Mouse (Mus musculus) heart, adult 2 months (tissue): ENCODE measurements around the gene Slc25a26. TPM values are rescaled to one million over a fixed set of nuclear protein-coding genes. Genes with fewer than 3 reads are reported as not detected.

ENCODE experiments used
- DNase-seq, 2 experiments: peaks; one replicate each; pipeline ENCODE4 v3.0.0; 2021
- H3K27ac ChIP-seq: fragments of 200-600 bp; 2 replicates; pipeline ENCODE4 v1.8.1; 2022
- H3K27me3 ChIP-seq: fragments of 200-500 bp; 2 replicates; pipeline ENCODE4 v1.6.1; 2012; ENCODE audit warnings: mild to moderate bottlenecking, low read length, inconsistent platforms, mixed read lengths; ENCODE audit not compliant: control insufficient read depth, insufficient read depth
- H3K36me3 ChIP-seq: fragments of 200-500 bp; 2 replicates; pipeline ENCODE4 v1.6.1; 2012; ENCODE audit warnings: low read length, inconsistent platforms; ENCODE audit not compliant: control insufficient read depth, insufficient read depth
- H3K4me1 ChIP-seq: fragments of 200-500 bp; 2 replicates; pipeline ENCODE4 v1.6.1; 2011; ENCODE audit warnings: low read length; ENCODE audit not compliant: control insufficient read depth, insufficient read depth
- H3K4me3 ChIP-seq: fragments of 200-600 bp; 2 replicates; pipeline ENCODE4 v1.8.1; 2022
- H3K79me2 ChIP-seq: fragments of 200-500 bp; replicated peaks from 2 replicates; pipeline ENCODE4 v1.6.1; 2012; ENCODE audit warnings: mild to moderate bottlenecking, inconsistent platforms, low read length, moderate library complexity, mixed read lengths; ENCODE audit not compliant: control insufficient read depth, insufficient read depth
- H3K9ac ChIP-seq: fragments of 200-500 bp; 2 replicates; pipeline ENCODE4 v1.6.1; 2012; ENCODE audit warnings: low read depth, mild to moderate bottlenecking, control low read depth, inconsistent platforms, low read length, mixed read lengths
- CTCF ChIP-seq: fragments of 200-600 bp; IDR thresholded peaks from 2 replicates; pipeline ENCODE4 v1.8.1; 2022; ENCODE audit warnings: antibody characterized with exemption, mild to moderate bottlenecking, moderate library complexity
- EP300 ChIP-seq: fragments of 200-500 bp; IDR thresholded peaks from 2 replicates; pipeline ENCODE4 v1.6.1; 2011; ENCODE audit warnings: low read depth, low read length, control low read depth; ENCODE audit not compliant: insufficient read depth
- POLR2A ChIP-seq: fragments of 200-500 bp; IDR thresholded peaks from 2 replicates; pipeline ENCODE4 v1.6.1; 2011; ENCODE audit warnings: mild to moderate bottlenecking, low read depth, low read length, control low read depth; ENCODE audit not compliant: insufficient read depth
- WGBS: fragments of 180-500 bp; shearing (Covaris S2); methylation state at CpG from one replicate; pipeline ENCODE4 v1.1.7; 2018; 5-methylcytosine and 5-hydroxymethylcytosine counted together
- intact Hi-C: fragments of 180-260 bp; cut with DNase I; formaldehyde crosslinking; loops from one replicate; pipeline ENCODE4 v1.15.1; 2025
- polyA plus RNA-seq: library from polyadenylated mRNA; depleted of rRNA; stranded (reverse); fragments of >200 nt; gene quantifications from 2 replicates; pipeline ENCODE4 v1.2.3, GENCODE M21; 2012
- total RNA-seq, 2 experiments: library from RNA; stranded (reverse); gene quantifications; 2 replicates each; pipeline ENCODE4 v1.2.3; 2021

Gene Slc25a26
- total and polyA plus RNA-seq, 3 experiments: 18.0 to 19.2 (median 18.7) TPM

DNA sequence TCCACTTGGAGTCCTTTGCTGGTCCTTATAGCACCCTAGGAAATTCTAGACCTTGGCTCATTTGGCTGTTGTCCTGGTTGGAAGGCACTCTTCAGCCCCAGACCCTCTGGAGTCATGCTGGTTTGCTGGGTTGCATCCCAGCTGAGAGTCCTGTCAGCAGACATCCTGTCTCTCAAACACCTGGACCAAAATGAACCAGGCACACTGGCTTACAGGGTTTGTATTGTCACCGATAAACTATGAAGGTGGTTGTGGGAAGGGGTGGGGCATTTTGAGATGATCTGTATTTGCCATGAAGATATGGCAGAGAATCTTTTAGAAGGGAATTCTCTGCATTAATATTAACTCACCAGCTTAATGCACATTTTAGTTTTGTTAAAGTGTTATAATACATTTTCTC lies 60.8 kb downstream of the Slc25a26 start:
- TF ChIP-seq CTCF: no peak
- no peak for TF ChIP-seq EP300
- no peak for TF ChIP-seq POLR2A
- no peaks in the 10 kb centered on the region for H3K4me1 ChIP-seq
- no peak for DNase-seq
- no peaks in the 10 kb centered on the region for H3K36me3 ChIP-seq
- no peak overlapping the region for H3K27ac ChIP-seq
- H3K27me3 ChIP-seq: no peaks in the 10 kb centered on the region
- no peak overlapping the region for H3K9ac ChIP-seq
- no peak overlapping the region for H3K4me3 ChIP-seq
- no peaks in the 10 kb centered on the region for H3K79me2 ChIP-seq
- intact Hi-C loops: no loop called here
- WGBS: 85% methylated on average over 1 of the region's 1 CpGs

- no peaks in the 10 kb centered on the region for H3K27me3 ChIP-seq
- H3K9ac ChIP-seq: no peak overlapping the region
- H3K4me3 ChIP-seq: no peak overlapping the region
- H3K4me1 ChIP-seq: no peaks in the 10 kb centered on the region
- intact Hi-C loops: no loop called here
- DNase-seq: no peak
- no peaks in the 10 kb centered on the region for H3K79me2 ChIP-seq
- H3K27ac ChIP-seq: no peak overlapping the region
- TF ChIP-seq EP300: no peak
- TF ChIP-seq CTCF: no peak
- TF ChIP-seq POLR2A: no peak
- H3K36me3 ChIP-seq: no peaks in the 10 kb centered on the region
- 73% methylated on average over 1 of the region's 1 CpGs for whole genome bisulfite sequencing
Observed at GRCm38 (mm10) chr6:94561346-94561745, 61.2 kb downstream of the Slc25a26 start.

GRCm38 (mm10) chr6:94563203-94563940 lies 63.2 kb downstream of the Slc25a26 start:
- no peak for DNase-seq
- Histone ChIP-seq H3K27me3 (no peaks in the 10 kb centered on the region), H3K79me2 (no peaks in the 10 kb centered on the region), H3K36me3 (no peaks in the 10 kb centered on the region), H3K9ac (no peak overlapping the region), H3K4me3 (no peak overlapping the region), H3K4me1 (no peaks in the 10 kb centered on the region), H3K27ac (no peak overlapping the region)
- 60% methylated on average over 8 of the region's 8 CpGs for WGBS
- intact Hi-C loops: no loop called here
- peak; percentile 49 for TF ChIP-seq CTCF
- no peak for TF ChIP-seq EP300

DNA sequence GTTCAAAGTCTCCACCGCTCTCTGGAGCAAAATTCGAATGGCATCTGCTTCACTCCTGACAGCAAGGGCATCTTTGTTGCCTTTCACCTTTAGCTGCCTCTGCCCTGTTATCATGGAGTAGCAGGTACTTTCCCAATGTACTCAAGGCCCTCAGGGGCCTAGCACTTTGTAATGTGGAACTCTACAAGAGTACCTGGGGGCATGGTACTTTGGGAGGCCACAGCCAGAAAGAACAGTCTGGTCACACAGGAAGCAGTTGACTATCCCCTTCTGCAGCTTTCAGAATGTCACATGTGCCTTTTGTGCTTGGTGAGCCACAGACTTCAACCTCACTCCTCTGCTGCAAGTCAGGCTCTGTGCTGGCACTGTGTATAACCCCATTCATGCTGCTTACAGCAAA lies 65.6 kb downstream of the Slc25a26 start:
- Histone ChIP-seq H3K4me3 (no peak overlapping the region), H3K27me3 (no peaks in the 10 kb centered on the region), H3K9ac (no peak overlapping the region), H3K4me1 (no peaks in the 10 kb centered on the region), H3K27ac (no peak overlapping the region), H3K79me2 (no peaks in the 10 kb centered on the region), H3K36me3 (no peaks in the 10 kb centered on the region)
- DNase-seq: no peak
- no peak for TF ChIP-seq POLR2A
- no peak for TF ChIP-seq EP300
- no peak for TF ChIP-seq CTCF
- 92% methylated on average over 2 of the region's 2 CpGs for WGBS
- intact Hi-C loops: no loop called here

DNA sequence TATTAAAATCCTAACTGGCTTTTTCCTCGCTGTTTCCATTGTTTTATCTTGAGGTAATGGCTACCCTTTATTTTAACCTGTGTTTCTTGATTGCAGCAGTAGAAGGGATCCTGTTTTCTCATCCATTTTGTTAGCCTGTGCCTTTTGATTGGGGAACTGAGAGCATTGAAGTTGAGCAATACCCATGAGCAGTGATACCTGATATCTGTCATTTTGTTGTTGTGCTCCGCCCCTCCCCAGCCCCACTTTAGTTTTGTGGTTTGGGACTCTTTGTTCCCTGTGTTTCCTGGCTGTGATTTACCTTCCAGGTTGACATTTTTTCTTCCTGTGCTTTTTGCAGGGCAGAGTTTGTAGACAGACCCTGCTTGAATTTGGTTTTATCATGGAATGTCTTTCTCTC lies 67.9 kb downstream of the Slc25a26 start:
- DNase-seq: no peak
- intact Hi-C loops: no loop called here
- WGBS: 90% methylated on average over 2 of the region's 2 CpGs

DNA sequence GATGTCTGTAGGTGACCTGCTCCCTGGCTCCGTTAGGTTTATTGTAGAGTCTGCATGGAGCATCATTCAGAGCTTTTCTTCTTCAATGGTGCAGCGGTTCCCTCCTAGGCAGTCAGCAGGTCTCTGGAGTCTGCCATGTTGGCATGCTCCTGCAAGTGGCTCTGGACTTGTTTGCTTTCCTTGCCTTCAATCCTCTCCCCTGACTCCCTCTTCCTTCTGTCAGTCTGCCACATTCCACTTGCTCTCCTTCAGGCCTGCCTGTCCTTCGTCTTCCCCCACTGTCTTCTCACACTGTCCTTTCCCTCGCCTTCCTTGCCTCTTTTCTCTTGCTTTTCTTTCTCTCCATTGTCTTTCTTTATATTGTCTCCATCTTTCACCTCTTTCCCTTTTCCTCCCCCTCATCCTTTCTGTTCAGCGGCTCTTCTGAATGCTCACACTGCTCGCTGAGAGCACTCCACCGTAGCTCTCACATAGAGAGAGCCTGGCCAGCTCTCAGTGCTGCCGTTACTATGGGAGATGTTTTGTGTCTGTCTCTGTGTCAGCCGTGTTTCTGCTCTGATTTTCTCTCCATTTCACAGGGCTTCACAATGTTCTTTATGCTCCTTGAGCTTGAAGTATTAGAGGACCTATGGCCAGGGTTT lies 75.5 kb downstream of the Slc25a26 start:
- no peak for DNase-seq
- no peaks in the 10 kb centered on the region for H3K4me1 ChIP-seq
- no peak overlapping the region for H3K27ac ChIP-seq
- H3K36me3 ChIP-seq: no peaks in the 10 kb centered on the region
- no peaks in the 10 kb centered on the region for H3K79me2 ChIP-seq
- intact Hi-C loops: no loop called here
- no peak overlapping the region for H3K4me3 ChIP-seq
- H3K27me3 ChIP-seq: no peaks in the 10 kb centered on the region
- no peak overlapping the region for H3K9ac ChIP-seq
- WGBS: 71% methylated on average over 9 of the region's 9 CpGs
- TF ChIP-seq CTCF (no peak), POLR2A (no peak)

More for the DNA sequence above, 67.9 kb downstream of the Slc25a26 start:
- H3K27me3 ChIP-seq: no peaks in the 10 kb centered on the region
- H3K36me3 ChIP-seq: no peaks in the 10 kb centered on the region
- no peak overlapping the region for H3K27ac ChIP-seq
- no peaks in the 10 kb centered on the region for H3K79me2 ChIP-seq
- H3K9ac ChIP-seq: no peak overlapping the region
- no peak for TF ChIP-seq EP300
- TF ChIP-seq POLR2A: no peak
- TF ChIP-seq CTCF: no peak
- H3K4me3 ChIP-seq: no peak overlapping the region
- H3K4me1 ChIP-seq: no peaks in the 10 kb centered on the region
